Mouse (Mus musculus) inflammation-experienced regulatory T-cells, adult 6 months (primary cell): ENCODE data around the gene Gm45837. TPM values are rescaled to one million over a fixed set of nuclear protein-coding genes. Genes with fewer than 3 reads are reported as not detected.
"Not testable (repeated sequence)": the region's sequence is repeated elsewhere in the genome, so short reads cannot be mapped to it uniquely, and the experiment has no call there.

Experiments
- ATAC-seq: one replicate; pipeline ENCODE4 v1.8.0; 2017
- polyA plus RNA-seq, 3 experiments: library from polyadenylated mRNA; unstranded; fragments of 100-300 nt; shearing (Covaris generic); gene quantifications; one replicate each; pipeline ENCODE4 v1.2.1; 2017

Gene Gm45837
- polyA plus RNA-seq, 3 experiments from 2014 or later: 6.7 to 39.0 (median 18.9) TPM

DNA sequence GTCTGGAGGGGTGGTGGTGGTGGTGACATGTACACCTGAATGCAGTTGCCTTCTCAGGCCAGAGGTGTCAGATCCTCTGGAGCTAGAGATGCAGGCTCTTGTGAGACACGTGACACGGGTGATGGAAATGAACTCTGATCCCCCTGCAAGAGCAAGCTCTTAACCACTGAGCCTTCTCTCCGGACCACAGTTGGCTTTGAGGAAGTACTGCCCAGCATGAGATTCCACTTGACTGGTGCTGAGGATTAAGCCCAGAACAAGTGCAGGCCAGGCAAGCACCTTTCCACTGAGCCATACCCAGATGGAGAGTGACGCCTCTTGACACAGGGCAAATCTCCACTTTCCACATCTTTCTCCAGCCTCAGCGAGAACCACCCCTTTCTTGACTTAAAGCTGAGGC is 148.7 kb downstream of the Gm45837 start:
- not testable (repeated sequence) for ATAC-seq

Other genes with a start within 250 kb of the Gm45837 start
- 10 to 100 TPM; 39.3 to 53.6 (median 44.9) TPM for gene Atg16l2, start 108.6 kb upstream of the Gm45837 start, polyA plus RNA-seq
- 1 to 10 TPM; 1.7 to 5.6 (median 2.0) TPM for gene Stard10, start 93.8 kb upstream of the Gm45837 start, polyA plus RNA-seq
- 10 to 100 TPM; 29.0 to 58.0 (median 41.3) TPM for gene Arap1, start 62.8 kb upstream of the Gm45837 start, polyA plus RNA-seq
- 10 to 100 TPM in 2 of 3 experiments, 1 to 10 TPM in 1; 6.1 to 36.2 (median 19.9) TPM for gene Pde2a, start 10.8 kb downstream of the Gm45837 start, polyA plus RNA-seq
- 100 to 1,000 TPM in 2 of 3 experiments, 10 to 100 TPM in 1; 72.4 to 156 (median 144) TPM for gene Art2b, start 174.7 kb downstream of the Gm45837 start, polyA plus RNA-seq